Mouse (Mus musculus) myocyte (in vitro differentiated cells): Measurements from ENCODE around the gene Aox3.

Experiments used
- CEBPB ChIP-seq: IDR thresholded peaks from 2 replicates; pipeline ENCODE4 v1.6.1; 2011; ENCODE audit warnings: mild to moderate bottlenecking, moderate library complexity; ENCODE audit not compliant: poor library complexity, insufficient read depth, severe bottlenecking
- E2F4 ChIP-seq: IDR thresholded peaks from one replicate; pipeline ENCODE4 v1.6.1; 2011; ENCODE audit warnings: mild to moderate bottlenecking, control low read depth, moderate library complexity; ENCODE audit not compliant: insufficient read depth
- MAX ChIP-seq: IDR thresholded peaks from one replicate; pipeline ENCODE4 v1.6.1; 2011; ENCODE audit warnings: low read depth, mild to moderate bottlenecking, control low read depth
- MYOD1 ChIP-seq, 3 experiments: IDR thresholded peaks; one replicate each; pipeline ENCODE4 v1.6.1; 2011; ENCODE audit warnings: control low read depth in 2 of 3, low read depth in 2 of 3, mild to moderate bottlenecking in 2 of 3, moderate library complexity in 1 of 3; ENCODE audit not compliant: insufficient read length in 2 of 3, control insufficient read depth in 1 of 3
- MYOG ChIP-seq, 3 experiments: IDR thresholded peaks; one replicate each; pipeline ENCODE4 v1.6.1; 2011; ENCODE audit warnings: control low read depth in 2 of 3, low read depth in 2 of 3, mild to moderate bottlenecking in 2 of 3; ENCODE audit not compliant: insufficient read length in 2 of 3, control insufficient read depth in 1 of 3, insufficient read depth in 1 of 3
- POLR2A ChIP-seq: IDR thresholded peaks from one replicate; pipeline ENCODE4 v1.6.1; 2011; ENCODE audit warnings: low read depth, mild to moderate bottlenecking, control low read depth, moderate library complexity; ENCODE audit not compliant: insufficient read length
- POLR2AphosphoS2 ChIP-seq: IDR thresholded peaks from one replicate; pipeline ENCODE4 v1.6.1; 2011; ENCODE audit warnings: low read depth, control low read depth; ENCODE audit not compliant: insufficient read length
- REST ChIP-seq: IDR thresholded peaks from one replicate; pipeline ENCODE4 v1.6.1; 2011; ENCODE audit warnings: mild to moderate bottlenecking, control low read depth, moderate library complexity; ENCODE audit not compliant: insufficient read depth, insufficient read length
- TCF12 ChIP-seq: IDR thresholded peaks from one replicate; pipeline ENCODE4 v1.6.1; 2011; ENCODE audit warnings: mild to moderate bottlenecking, control low read depth; ENCODE audit not compliant: poor library complexity, insufficient read depth, severe bottlenecking
- TCF3 ChIP-seq: IDR thresholded peaks from one replicate; pipeline ENCODE4 v1.6.1; 2011; ENCODE audit warnings: low read depth, control low read depth; ENCODE audit not compliant: insufficient read length
- USF1 ChIP-seq: IDR thresholded peaks from one replicate; pipeline ENCODE4 v1.6.1; 2011; ENCODE audit warnings: low read depth, mild to moderate bottlenecking, control low read depth, moderate library complexity

DNA sequence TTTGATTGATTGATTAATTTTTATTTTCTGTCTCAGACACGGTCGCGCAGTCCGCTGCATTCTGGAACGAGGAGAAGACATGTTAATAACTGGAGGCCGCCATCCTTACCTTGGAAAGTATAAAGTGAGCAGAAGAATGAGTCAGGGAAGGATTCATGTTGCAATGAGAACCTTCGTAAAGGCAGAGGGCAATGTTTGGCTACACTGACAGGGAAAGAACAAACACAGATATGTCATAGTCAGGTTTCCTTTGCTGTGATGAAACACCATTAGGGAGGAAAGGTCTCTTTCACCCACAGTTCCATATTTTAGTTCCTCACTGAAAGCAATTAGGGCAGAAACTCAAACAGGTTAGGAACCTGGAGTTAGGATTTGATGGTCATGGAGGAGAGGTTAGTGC, 34.5 kb upstream of the Aox3 start:
- no peak for TF ChIP-seq POLR2A
- TF ChIP-seq TCF3: no peak
- no peak for TF ChIP-seq MAX
- TF ChIP-seq CEBPB: no peak
- TF ChIP-seq TCF12: no peak
- TF ChIP-seq POLR2AphosphoS2: no peak
- TF ChIP-seq REST: no peak
- no peak for TF ChIP-seq USF1
- TF ChIP-seq MYOD1 (IDR thresholded peaks at IDR 0.05; ENCODE audit: control insufficient read depth in 1 of 3, insufficient read length in 2 of 3, low read depth in 2 of 3): no peak
- no peak for TF ChIP-seq E2F4
- no peak for TF ChIP-seq MYOG (IDR thresholded peaks at IDR 0.05; ENCODE audit: control insufficient read depth in 1 of 3, insufficient read depth in 1 of 3, insufficient read length in 2 of 3, low read depth in 2 of 3)
